Mouse (Mus musculus): Measurements from ENCODE around the gene Slc25a19.

DNA sequence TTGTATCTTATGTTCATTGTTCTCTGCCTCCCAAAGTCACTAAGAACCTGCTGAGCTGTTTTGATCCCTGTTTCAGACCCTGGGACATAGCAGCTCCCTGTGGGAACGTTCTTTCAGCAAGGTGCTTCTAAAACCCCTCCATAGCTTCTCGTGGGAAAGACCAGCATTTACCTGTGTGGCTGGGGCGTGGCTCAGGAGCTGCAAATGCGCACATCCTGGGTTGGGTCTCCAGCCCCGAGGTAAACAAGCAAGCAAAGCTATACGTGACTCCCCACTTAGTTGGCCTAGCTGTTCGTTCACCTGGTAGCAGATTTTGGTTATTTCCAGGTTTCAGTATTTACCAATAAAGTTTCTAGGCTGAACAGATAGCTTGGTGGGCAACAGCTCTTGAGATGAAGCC lies 4.2 kb upstream of the Slc25a19 start:
- no peak for TF ChIP-seq CTCF (conservative IDR thresholded peaks at IDR 0.05; ENCODE audit: insufficient read depth, insufficient read length, low read depth, low read length)
- TF ChIP-seq POLR2A (IDR thresholded peaks at IDR 0.05; ENCODE audit: low read depth, low read length): no peak

Measured in kidney, adult 2 months (tissue).